Mouse (Mus musculus): ENCODE measurements at regions not wholly inside any gene's neighbourhood (a gene's known extent, or its start where the extent isn't known, plus 50 kb on each side); places are given as distances from the start of the nearest gene placed in this dataset.

GRCm38 (mm10) chrX:75673586-75673919 is 95.5 kb upstream of the Rab39b start:
- TF ChIP-seq CTCF (IDR thresholded peaks at IDR 0.05; ENCODE audit: low read depth) (no peak), EP300 (IDR thresholded peaks at IDR 0.05; ENCODE audit: low read depth) (no peak)

All from heart, postnatal 0 days (tissue).